Mouse (Mus musculus) testis, adult 2 months (tissue): Measurements from ENCODE around the gene Ksr1. TPM values are rescaled to one million over a fixed set of nuclear protein-coding genes. Genes with fewer than 3 reads are reported as not detected.

Experiments
- H3K27ac ChIP-seq: fragments of 200-500 bp; 2 replicates; pipeline ENCODE4 v1.5.1; 2012; ENCODE audit warnings: low read depth, low read length; ENCODE audit not compliant: control insufficient read depth, insufficient read depth
- H3K27me3 ChIP-seq: fragments of 200-500 bp; 2 replicates; pipeline ENCODE4 v1.6.1; 2012; ENCODE audit warnings: mild to moderate bottlenecking, low read length, moderate library complexity; ENCODE audit not compliant: control insufficient read depth, insufficient read depth
- H3K36me3 ChIP-seq: fragments of 200-500 bp; 2 replicates; pipeline ENCODE4 v1.6.1; 2012; ENCODE audit warnings: mild to moderate bottlenecking, low read length; ENCODE audit not compliant: control insufficient read depth, insufficient read depth
- H3K4me1 ChIP-seq: fragments of 200-500 bp; 2 replicates; pipeline ENCODE4 v1.6.1; 2012; ENCODE audit warnings: low read length; ENCODE audit not compliant: control insufficient read depth, insufficient read depth
- H3K4me3 ChIP-seq: fragments of 200-500 bp; 2 replicates; pipeline ENCODE4 v1.5.1; 2012; ENCODE audit warnings: low read depth, mild to moderate bottlenecking, low read length, moderate library complexity, mixed read lengths; ENCODE audit not compliant: control insufficient read depth
- CTCF ChIP-seq: fragments of 200-500 bp; IDR thresholded peaks from 2 replicates; pipeline ENCODE4 v1.5.1; 2012; ENCODE audit warnings: low read depth, mild to moderate bottlenecking, inconsistent platforms, low read length, moderate library complexity; ENCODE audit not compliant: control insufficient read depth, insufficient read depth, insufficient replicate concordance
- POLR2A ChIP-seq: fragments of 200-500 bp; IDR thresholded peaks from 2 replicates; pipeline ENCODE4 v1.6.1; 2012; ENCODE audit warnings: low read depth, mild to moderate bottlenecking, inconsistent platforms, low read length, moderate library complexity; ENCODE audit not compliant: control insufficient read depth
- polyA plus RNA-seq: library from polyadenylated mRNA; depleted of rRNA; stranded (reverse); fragments of >200 nt; gene quantifications from 2 replicates; pipeline ENCODE4 v1.2.3, GENCODE M21; 2012

Ksr1 gene
- polyA plus RNA-seq, 1 experiment: 6.7 TPM

GRCm38 (mm10) chr11:79111864-79112558, 34.2 kb downstream of the Ksr1 start:
- TF ChIP-seq CTCF: no peak
- no peak for TF ChIP-seq POLR2A
- H3K27me3 ChIP-seq: no peaks in the 10 kb centered on the region
- H3K4me3 ChIP-seq: no peak overlapping the region
- no peak overlapping the region for H3K27ac ChIP-seq
- no peaks in the 10 kb centered on the region; the same call in 1 of the 2 replicates for H3K4me1 ChIP-seq
- no peaks in the 10 kb centered on the region for H3K36me3 ChIP-seq

DNA sequence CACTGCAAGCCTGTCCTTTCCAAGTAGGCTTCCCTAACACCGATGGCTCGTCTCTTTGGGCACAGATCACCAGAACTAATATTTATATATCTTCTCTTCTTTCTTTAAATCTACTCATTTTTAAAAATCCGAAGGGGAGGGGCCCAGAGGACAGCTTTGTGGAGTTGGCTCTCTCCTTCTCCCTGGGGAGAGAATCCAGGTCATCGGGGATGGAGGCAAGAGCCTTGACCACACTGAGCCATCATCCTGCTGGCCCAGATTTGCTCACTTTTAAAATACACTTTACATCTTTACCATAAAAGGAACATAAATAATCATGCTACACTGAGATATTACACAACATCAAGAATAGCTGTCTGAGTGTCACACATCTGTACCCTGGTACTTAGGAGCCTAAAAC, 35.8 kb downstream of the Ksr1 start:
- no peaks in the 10 kb centered on the region; the same call in 1 of the 2 replicates for H3K4me1 ChIP-seq
- TF ChIP-seq CTCF (no peak), POLR2A (no peak)
- H3K27me3 ChIP-seq: no peaks in the 10 kb centered on the region
- H3K36me3 ChIP-seq: no peaks in the 10 kb centered on the region
- no peak overlapping the region for H3K27ac ChIP-seq
- H3K4me3 ChIP-seq: no peak overlapping the region

- TF ChIP-seq CTCF (no peak), POLR2A (no peak)
- no peaks in the 10 kb centered on the region for H3K27me3 ChIP-seq
- no peaks in the 10 kb centered on the region; the same call in 1 of the 2 replicates for H3K4me1 ChIP-seq
- H3K27ac ChIP-seq: peak overlapping the region; percentile 60
- no peaks in the 10 kb centered on the region for H3K36me3 ChIP-seq
- no peak overlapping the region for H3K4me3 ChIP-seq
Measured at GRCm38 (mm10) chr11:79107934-79108333, 38.3 kb downstream of the Ksr1 start.

DNA sequence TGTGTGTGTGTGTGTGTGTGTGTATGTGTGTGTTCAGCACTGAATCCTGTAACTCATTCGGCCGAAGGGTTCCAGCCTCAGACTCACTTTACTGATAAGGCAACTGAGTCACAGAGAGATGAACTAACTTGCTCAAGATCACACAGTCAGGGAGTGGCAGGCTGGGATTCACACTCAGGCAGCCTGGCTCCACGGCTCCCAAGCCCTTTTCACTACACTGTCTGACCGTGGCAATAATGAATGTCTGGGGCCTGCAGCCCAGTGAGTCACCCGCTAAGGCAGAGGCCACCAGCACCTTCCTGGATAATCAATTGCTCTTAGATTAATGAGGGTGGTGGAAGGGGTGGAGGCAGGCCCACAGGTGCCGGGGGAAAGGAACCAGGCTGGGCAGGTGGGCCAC, 41.2 kb downstream of the Ksr1 start:
- TF ChIP-seq POLR2A: no peak
- no peak for TF ChIP-seq CTCF
- Histone ChIP-seq H3K4me3 (no peak overlapping the region), H3K4me1 (no peaks in the 10 kb centered on the region), H3K27me3 (no peaks in the 10 kb centered on the region), H3K36me3 (no peaks in the 10 kb centered on the region), H3K27ac (no peak overlapping the region)

GRCm38 (mm10) chr11:79104538-79104937, 41.7 kb downstream of the Ksr1 start:
- Histone ChIP-seq H3K27ac (no peak overlapping the region), H3K4me3 (no peak overlapping the region), H3K36me3 (no peaks in the 10 kb centered on the region), H3K4me1 (no peaks in the 10 kb centered on the region), H3K27me3 (no peaks in the 10 kb centered on the region)
- TF ChIP-seq CTCF (no peak), POLR2A (no peak)

GRCm38 (mm10) chr11:79104096-79104495, 42.1 kb downstream of the Ksr1 start:
- no peak overlapping the region for H3K4me3 ChIP-seq
- H3K36me3 ChIP-seq: no peaks in the 10 kb centered on the region
- H3K27me3 ChIP-seq: no peaks in the 10 kb centered on the region
- no peak overlapping the region for H3K27ac ChIP-seq
- no peaks in the 10 kb centered on the region for H3K4me1 ChIP-seq
- TF ChIP-seq CTCF: no peak
- no peak for TF ChIP-seq POLR2A

DNA sequence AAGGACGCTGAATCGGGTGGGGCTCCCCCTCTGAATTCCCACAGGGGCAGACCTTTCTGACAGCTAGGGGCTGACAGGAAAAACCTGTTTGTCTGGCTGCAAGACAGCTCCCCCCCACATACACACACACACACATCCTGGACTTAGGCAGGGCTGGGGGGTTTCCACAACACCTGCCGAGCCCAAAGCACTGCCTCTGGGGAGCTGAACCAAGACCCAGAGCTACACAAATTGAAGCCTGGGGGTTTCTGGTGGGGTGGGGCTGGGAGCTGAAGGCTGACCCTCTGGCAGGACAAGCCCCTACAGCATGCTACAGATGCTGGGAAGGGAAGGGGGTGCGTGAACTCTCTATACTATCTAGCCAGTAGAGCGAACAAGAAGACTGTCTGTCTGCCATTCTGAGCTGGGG, 42.7 kb downstream of the Ksr1 start:
- no peak overlapping the region for H3K4me3 ChIP-seq
- H3K27ac ChIP-seq: no peak overlapping the region
- TF ChIP-seq POLR2A (no peak), CTCF (no peak)
- no peaks in the 10 kb centered on the region for H3K4me1 ChIP-seq
- no peaks in the 10 kb centered on the region for H3K27me3 ChIP-seq
- H3K36me3 ChIP-seq: no peaks in the 10 kb centered on the region
